ENCODE assay signal across 30 mouse cellular contexts in genomic region chr4:155227986-155228385, GRCm38 (mm10).
"Had no signal": no experiment of that assay in that cellular context is flagged by ENCODE, and none has a peak within 500 bp of the region (broad histone marks: within the 10 kb centered on the region; RNA-seq: fewer than 3 reads in every experiment).

No protein-coding gene starts in this region.

- H3K27ac ChIP-seq: left cerebral cortex, adult 2 months; limb, embryonic 10.5 days; limb, embryonic 12.5 days; limb, embryonic 13.5 days; limb, embryonic 15.5 days; liver, embryonic 12.5 days; liver, embryonic 13.5 days; liver, embryonic 14.5 days; liver, embryonic 15.5 days; lung, embryonic 15.5 days; macrophage; midbrain, embryonic 10.5 days; midbrain, embryonic 12.5 days; midbrain, embryonic 13.5 days; midbrain, embryonic 15.5 days; neural tube, embryonic 12.5 days had no signal

- H3K9me3 ChIP-seq: limb, embryonic 10.5 days; limb, embryonic 12.5 days; limb, embryonic 13.5 days; limb, embryonic 15.5 days; liver, embryonic 12.5 days; liver, embryonic 13.5 days; liver, embryonic 15.5 days; lung, embryonic 15.5 days; megakaryocyte, embryonic 14.5 days; midbrain, embryonic 10.5 days; midbrain, embryonic 12.5 days; midbrain, embryonic 13.5 days; midbrain, embryonic 15.5 days; neural tube, embryonic 12.5 days had no signal

- H3K4me2 ChIP-seq: limb, embryonic 12.5 days; limb, embryonic 13.5 days; limb, embryonic 15.5 days; liver, embryonic 11.5 days; liver, embryonic 12.5 days; liver, embryonic 13.5 days; liver, embryonic 15.5 days; lung, embryonic 14.5 days; lung, embryonic 15.5 days; midbrain, embryonic 11.5 days; midbrain, embryonic 12.5 days; midbrain, embryonic 13.5 days; midbrain, embryonic 15.5 days; neural tube, embryonic 12.5 days had no signal

- ATAC-seq: liver, embryonic 12.5 days; liver, postnatal 0 days; midbrain, embryonic 13.5 days; midbrain, embryonic 15.5 days; midbrain, embryonic 16.5 days had no signal

- H3K9ac ChIP-seq: limb, embryonic 12.5 days; limb, embryonic 13.5 days; limb, embryonic 15.5 days; liver, embryonic 12.5 days; liver, embryonic 13.5 days; liver, embryonic 14.5 days; liver, embryonic 15.5 days; liver, postnatal 0 days; lung, embryonic 14.5 days; lung, embryonic 15.5 days; midbrain, embryonic 12.5 days; midbrain, embryonic 13.5 days; midbrain, embryonic 15.5 days; neural tube, embryonic 12.5 days had no signal

- H3K36me3 ChIP-seq: limb, embryonic 10.5 days; limb, embryonic 12.5 days; limb, embryonic 13.5 days; limb, embryonic 15.5 days; liver, embryonic 12.5 days; liver, embryonic 13.5 days; liver, embryonic 15.5 days; lung, embryonic 15.5 days; midbrain, embryonic 10.5 days; midbrain, embryonic 12.5 days; midbrain, embryonic 13.5 days; midbrain, embryonic 15.5 days; neural tube, embryonic 12.5 days had no signal

- H3K4me3 ChIP-seq: left cerebral cortex, adult 2 months; limb, embryonic 10.5 days; limb, embryonic 12.5 days; limb, embryonic 13.5 days; limb, embryonic 15.5 days; liver, embryonic 12.5 days; liver, embryonic 13.5 days; liver, embryonic 15.5 days; lung, embryonic 15.5 days; megakaryocyte, embryonic 14.5 days; midbrain, embryonic 10.5 days; midbrain, embryonic 12.5 days; midbrain, embryonic 13.5 days; midbrain, embryonic 15.5 days; myocyte; neural tube, embryonic 12.5 days had no signal

- DNase-seq: left cerebral cortex, postnatal 4 days; liver, embryonic 13.5 days; liver, postnatal 0 days; lung, adult 2 months; lung, embryonic 14.5 days; lung, postnatal 10 days; lung, postnatal 14 days; lung, postnatal 36 days; lung, postnatal 4 days; midbrain, embryonic 14.5 days had no signal

- H3K27me3 ChIP-seq: limb, embryonic 12.5 days; limb, embryonic 13.5 days; limb, embryonic 15.5 days; lung, embryonic 15.5 days; midbrain, embryonic 15.5 days; neural tube, embryonic 12.5 days had no signal
